Mouse (Mus musculus) B cell, adult 2 months (primary cell): ENCODE measurements around the gene Arl5c.

Experiments used
- DNase-seq, 2 experiments: peaks; one replicate each; pipeline ENCODE4 v3.0.0; 2022

The Arl5c gene

DNA sequence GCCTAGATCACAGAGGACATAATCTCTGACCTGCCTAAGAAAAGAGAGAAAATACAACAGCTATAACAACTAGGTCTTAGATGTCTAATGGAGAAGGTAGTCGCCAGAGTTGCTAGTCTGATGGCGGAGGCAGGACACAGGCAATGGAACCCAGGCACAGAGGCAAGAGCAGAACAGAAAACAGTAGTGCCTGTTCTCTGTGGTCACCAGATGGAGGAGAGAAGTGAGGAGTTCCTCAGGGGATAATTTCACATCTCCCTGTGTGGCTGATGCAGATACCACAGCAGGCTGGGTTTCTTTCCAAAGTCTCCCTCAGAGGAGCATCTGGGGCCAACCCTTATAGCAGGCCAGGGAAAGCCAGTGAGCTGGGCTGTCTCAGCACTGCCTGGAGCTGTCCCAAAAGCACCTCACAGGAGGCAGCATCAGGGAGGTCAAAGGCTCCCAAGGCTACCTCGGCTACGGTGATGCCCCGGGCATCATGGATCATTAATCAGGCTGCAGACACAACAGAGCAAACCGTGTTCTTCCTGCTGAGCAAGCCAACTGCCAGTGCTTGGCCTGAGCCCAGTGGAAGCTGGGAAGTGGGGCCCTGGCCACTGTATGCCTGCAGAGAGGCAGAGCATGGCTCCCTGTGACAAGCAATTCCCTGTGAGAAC lies 38.9 kb downstream of the Arl5c start:
- no peak for DNase-seq

DNA sequence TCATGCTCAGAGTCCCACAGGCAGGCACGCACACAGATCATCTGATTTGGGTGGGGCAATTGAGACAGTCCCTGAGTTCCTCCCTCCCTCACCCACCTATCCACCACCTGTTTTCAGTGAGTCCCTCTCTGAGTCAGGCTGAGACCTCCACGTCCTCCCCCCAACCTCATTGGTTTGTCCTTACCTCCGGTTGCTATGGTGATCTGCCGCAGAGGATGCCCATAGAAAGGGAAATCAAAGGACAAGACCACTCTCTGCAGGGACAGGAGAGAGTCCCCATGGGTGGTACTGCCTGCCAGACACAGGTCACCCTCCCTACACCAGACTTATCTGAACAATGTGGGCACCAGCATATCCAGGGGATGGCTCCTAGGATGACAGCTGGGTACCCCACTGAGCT lies 40.1 kb downstream of the Arl5c start:
- no peak for DNase-seq

DNA sequence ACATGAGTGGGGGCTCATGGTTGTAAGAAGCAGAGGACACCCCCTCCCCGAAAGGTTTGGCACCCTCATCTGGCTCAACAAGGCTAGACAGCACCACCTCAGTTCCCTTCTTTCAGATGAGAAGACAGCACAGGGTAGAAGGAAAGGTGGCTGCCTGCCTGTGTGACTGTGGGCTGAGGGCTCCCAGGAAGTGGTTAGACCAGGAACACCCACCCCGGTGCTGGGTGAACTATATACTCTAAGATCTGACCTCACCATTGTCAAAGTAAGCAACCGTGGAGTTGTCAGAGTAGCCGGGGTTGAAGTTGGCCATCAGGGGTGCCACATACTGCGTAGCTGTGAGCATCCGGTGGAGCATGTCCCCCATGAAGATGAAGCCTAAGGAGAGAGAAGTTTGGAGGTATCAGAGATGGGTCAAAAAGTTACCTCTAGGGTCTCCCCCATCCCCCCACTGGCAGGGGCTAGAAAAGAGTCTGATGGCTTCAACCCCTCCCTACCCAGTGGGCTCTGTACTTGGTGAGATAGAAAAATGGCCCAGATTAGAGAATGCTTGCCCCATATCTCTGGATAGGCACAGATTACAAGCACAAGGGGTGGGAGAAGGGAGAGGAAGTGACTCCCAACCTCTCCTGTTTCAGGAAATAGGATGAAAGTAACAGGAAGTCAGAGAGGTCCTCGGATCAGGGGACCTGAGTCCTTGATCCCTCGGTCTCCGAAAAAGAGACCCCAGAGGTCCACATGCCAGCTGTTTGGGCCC lies 40.7 kb downstream of the Arl5c start:
- DNase-seq, result peak; percentile 26 to 36

DNA sequence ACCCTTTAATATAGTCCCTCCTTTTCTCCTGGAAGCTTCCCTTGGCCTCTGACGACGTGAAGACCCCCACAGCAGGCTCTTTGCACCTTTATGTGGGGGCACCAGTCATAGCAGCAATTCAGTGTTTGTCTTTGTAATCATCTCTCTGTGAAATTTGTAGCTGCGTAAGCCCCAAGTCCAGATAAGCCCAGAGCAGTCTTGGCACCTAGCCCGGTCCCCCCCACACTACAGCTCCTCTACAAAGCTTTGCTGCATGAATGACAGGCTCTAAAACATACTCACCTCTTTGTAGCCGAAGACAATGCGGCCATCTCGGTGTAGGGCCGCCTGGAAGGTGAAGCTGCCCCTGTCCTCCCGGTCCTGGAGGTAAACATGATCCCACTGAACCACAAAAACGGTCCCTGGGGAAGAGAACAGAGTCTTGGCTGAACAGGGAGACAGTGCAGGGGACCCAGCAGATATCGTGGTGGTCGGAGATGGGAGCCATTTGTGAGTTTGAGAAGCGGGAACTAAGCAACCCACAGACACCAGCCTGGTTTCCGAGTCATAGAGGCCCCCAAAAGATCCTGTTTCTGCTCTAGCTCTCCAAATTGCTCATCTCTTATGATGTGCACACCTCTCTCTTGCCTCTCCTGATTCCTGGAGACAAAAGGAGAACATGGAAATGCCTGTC lies 41.4 kb downstream of the Arl5c start:
- DNase-seq, result no peak

DNA sequence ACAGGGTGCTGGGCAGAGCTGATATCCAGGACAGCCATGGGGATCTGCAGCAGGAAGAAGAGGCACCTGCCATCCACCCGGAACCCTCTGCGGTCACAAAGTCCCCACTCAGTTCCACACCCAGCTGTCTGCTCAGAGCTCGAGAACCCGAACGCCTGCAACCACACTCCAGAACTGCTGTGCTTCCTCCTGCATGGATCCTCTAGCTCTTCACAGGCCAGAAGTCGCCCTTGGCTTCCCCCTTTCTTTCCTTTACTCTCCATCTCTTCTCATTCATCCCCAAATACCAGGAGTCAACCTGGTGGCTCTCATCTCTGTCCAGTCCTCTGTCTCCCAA lies 42.1 kb downstream of the Arl5c start:
- peak in 1 of 2 experiments; percentile 27 for DNase-seq

DNA sequence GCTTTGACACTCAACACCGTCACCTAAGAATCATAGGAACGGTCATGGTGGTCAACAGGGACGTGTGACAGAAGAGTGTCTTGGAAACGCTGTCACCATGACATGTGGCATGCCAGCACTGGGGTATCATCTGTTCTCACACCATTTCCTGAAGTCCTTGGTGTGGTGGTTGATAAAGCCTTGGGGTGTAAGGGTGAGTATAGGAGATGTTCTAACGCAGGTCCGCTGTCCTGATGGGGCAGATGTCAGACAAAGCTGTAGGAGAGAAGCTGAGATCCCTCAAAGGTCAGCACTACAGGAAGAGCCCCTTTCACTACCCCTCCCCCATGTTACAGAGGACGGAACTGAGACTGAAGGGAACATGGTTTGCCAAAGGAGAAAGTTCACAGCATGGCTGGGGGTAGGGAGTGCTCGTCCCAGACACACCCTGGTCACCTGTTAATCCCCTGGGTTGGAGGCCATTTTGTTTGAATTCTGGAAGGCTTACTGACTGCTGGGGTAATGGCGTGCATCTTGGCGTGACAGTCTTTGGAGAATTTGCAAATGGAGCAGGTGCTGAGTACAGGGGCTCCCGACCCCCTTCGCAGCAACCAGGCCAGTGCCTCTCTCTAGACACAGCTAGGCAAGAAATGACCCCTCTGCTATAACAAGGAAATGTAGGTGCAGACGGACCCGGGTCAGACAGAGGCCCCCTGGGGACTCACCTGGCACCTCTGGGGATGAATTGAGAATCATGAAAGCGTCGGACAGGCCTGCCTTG lies 42.6 kb downstream of the Arl5c start:
- DNase-seq, result peak in 1 of 2 experiments; percentile 8

DNA sequence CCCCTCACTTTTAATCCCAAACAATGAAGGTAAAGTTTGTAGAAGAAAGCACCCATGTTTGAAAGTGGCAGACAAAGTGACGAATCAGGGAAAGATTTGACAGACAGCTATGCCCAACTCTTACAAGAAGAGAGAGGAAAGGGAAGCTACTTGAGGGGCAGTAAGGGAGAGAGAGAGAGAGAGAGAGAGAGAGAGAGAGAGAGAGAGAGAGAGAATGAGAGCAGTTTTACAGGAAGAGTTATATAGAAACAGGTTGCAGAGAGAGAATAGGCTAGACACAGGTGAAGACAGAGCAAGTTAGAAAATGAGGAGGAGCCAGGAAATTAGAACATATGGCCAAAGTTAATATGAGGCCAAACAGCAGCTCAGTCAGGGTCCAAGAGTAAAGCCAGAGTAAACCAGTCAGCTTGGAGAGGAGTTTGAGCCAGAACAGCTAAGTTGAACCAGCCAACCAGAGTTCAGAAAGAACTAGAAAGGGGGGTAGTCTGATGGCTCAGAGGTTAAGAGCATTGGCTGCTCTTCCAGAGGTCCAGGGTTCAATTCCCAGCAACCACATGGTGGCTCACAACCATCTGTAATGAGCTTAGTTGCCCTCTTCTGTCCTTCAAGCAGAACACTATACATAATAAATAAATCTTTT lies 43.5 kb downstream of the Arl5c start:
- DNase-seq, result no peak

DNA sequence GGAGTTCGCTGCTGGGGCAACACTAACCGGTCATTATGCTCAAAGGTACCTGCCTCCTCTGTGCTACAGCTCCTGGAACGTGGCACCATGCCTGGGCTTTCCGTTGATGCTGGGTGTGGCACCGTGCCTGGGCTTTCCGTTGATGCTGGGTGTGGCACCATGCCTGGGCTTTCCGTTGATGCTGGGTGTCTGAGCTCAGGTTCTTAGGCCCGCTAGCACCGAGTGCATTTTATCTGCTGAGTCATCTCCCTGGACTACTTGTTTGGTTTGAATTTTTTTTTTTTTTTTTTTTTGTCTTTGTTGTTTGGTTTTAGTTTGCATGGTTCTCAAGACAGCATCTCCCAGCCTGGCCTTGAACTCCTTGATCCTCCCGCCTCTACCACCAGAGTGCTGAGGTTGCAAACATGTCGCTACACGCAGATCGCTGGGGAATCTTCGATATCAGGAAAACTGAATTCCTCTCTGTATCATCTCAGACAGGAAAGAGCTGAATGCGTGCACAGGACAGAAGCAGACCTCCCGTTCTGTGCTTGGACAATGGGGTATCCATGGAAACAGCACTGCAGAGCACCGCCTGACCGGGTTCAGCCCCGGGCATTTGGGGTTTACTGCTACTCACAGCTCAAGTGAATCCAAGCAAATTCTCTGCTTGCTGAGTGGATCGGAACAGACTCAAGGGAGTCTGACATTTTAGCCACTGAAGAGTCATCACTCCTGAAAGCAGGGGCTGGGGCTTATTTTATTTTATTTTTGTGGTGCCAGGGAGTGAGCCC lies 46.1 kb downstream of the Arl5c start:
- DNase-seq, result no peak

DNA sequence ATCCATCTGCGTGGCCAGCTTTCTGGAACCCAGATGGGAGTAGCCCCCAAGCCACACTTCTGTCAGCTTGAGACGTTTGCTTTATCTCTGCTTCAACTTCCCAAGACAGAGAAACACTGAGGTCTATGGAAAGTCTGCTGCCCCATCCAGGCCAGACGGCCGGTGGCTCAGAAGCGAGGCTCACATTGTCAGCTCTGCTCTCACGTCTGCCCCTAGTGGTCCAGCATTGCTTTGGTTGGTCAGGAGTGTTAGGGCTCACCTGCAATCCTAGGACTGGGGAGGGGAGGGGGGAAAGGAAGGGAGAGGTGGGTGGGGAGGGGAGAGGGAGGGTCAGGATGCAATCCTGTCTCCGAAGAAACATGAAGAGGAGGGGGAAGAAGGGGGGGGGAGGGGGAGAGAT lies 48.6 kb downstream of the Arl5c start:
- DNase-seq, result peak; percentile 46 to 54

DNA sequence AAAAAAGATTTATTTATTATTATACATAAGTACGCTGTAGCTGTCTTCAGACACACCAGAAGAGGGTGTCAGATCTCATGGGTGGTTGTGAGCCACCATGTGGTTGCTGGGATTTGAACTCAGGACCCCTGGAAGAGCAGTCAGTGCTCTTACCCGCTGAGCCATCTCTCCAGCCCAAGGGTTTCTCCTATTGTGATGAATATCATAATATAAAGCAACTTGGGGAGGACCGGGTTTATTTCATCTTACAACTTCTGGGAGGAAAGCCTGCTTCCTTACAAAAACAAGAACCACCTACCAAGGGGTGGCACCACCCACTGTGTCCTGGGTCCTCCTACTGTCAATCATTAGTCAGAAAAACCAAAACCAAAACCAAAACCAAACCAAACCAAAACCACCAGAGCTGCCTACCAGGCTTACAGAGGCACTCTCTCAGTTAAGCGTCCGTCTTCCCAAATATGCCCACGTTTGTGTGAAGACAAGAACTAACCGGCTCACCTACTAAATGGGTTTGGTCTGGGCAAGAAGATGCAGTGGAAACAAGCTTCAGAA lies 50.2 kb downstream of the Arl5c start:
- peak; percentile 45 to 58 for DNase-seq

DNA sequence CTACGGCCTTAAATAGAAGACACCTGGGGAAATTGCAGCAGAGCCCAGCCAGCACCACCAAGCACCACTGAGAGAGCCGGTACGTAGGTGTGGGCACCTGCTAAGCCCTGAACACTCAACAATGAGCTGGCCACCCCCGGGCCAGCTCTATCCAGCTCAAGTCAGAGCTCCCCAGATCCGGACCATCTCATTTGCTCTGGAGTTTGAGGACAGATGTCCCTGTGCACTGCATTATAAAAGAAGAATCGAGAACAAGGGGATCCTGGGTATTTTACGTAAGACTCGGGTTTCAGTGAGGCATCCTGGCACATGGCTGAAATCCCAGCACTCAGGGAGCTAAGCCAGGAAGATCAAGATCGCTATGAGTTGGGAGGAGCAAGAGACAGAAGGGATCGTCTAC lies 51.0 kb downstream of the Arl5c start:
- DNase-seq, result no peak

DNA sequence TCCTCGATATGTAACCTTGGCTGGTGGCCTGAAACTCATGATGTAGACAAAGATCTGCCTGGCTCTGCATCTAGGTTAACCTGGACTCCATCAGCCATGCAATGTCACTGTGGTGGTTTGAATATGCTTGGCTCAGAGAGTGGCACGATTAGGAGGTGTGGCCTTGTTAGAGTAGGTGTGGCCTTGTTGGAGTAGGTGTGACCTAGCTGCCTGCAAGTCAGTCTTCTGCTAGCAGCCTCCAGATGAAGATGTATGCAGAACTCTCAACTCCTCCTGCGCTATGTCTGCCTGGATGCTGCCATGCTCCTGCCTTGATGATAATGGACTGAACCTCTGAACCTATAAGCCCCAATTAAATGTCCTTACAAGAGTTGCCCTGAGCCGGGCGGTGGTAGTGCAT lies 52.7 kb downstream of the Arl5c start:
- DNase-seq, result peak in 1 of 2 experiments; percentile 9

DNA sequence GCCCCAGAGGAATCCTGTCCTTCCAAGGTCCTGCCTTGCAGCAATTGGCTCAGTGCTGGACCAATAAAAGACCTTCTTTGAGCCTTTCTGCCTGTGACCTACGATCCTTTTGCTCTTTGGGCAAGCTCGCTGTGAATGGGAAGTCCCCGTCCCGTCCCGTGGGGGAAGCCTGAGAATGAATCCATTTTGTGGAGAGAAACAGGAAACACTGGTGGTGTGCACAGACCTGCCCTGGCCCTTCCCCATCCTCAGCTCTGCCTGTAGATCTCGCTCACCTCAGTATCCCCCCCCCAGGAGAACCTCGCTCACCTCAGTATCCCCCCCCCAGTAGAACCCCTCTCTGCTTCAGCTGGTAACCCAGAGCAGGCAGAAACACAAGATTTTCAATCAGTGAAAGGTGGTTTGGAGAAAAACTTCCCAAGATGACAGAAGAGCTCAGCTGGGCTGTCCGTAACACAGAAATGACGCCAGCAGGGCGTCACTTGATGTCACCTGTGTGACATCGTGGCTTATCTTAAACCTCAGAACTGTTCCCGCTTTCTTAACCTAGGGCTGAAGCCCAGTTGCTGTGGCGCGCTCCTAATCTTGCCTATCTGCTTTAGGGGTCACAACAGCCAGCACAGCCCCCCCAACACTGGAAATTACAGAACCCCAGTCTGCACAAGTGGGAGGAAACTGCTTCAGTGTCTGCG lies 53.4 kb downstream of the Arl5c start:
- peak; percentile 20 to 45 for DNase-seq
